Mouse (Mus musculus): ENCODE data around the gene Igfbp7. TPM values are rescaled to one million over a fixed set of nuclear protein-coding genes. Genes with fewer than 3 reads are reported as not detected.
A peak's percentile ranks its signal among the peaks of the same experiment; 100 is the strongest.

Gene Igfbp7
- polyA plus RNA-seq, 1 experiment: 3.6 TPM

DNA sequence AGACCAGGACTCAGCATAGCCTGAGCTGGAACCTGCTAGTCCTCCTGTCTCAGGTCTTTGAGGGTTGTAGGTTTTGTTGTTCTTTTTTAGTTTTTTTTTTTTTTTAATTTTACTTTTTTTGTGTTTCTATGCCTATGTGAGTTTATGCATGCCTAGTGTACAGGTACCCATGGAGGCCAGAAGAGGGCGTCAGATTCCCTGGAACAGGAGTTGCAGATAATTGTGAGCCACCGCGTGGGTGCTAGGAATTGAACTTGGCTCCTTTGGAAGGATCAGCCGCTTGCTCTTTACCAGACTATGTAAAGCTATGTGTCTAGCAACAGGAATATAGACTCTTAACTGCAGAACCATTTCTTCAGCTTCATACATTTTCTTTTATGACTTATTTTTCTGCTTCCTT lies 93.6 kb downstream of the Igfbp7 start:
- H3K36me3 ChIP-seq (ENCODE audit: control insufficient read depth, insufficient read depth, low read length, poor library complexity, severe bottlenecking): peaks cover 30% of the 10 kb centered on the region
- no peak overlapping the region for H3K9ac ChIP-seq (ENCODE audit: low read depth, poor library complexity, severe bottlenecking)
- H3K4me1 ChIP-seq (ENCODE audit: control insufficient read depth, insufficient read depth, low read length): peaks cover 2% of the 10 kb centered on the region
- no peaks in the 10 kb centered on the region for H3K27me3 ChIP-seq (ENCODE audit: control insufficient read depth, insufficient read depth, low read length, poor library complexity, severe bottlenecking)
- H3K9me3 ChIP-seq (replicated peaks; ENCODE audit: control insufficient read depth, insufficient read depth, low read length, poor library complexity, severe bottlenecking): no peaks in the 10 kb centered on the region
- H3K4me3 ChIP-seq (ENCODE audit: low read depth, low read length): no peak overlapping the region
- TF ChIP-seq EP300 (IDR thresholded peaks at IDR 0.05; ENCODE audit: insufficient read depth, low read depth, low read length): no peak
- TF ChIP-seq CTCF (IDR thresholded peaks at IDR 0.05; ENCODE audit: low read depth, low read length): no peak
- no peak overlapping the region for H3K27ac ChIP-seq (ENCODE audit: insufficient read depth, low read length)

DNA sequence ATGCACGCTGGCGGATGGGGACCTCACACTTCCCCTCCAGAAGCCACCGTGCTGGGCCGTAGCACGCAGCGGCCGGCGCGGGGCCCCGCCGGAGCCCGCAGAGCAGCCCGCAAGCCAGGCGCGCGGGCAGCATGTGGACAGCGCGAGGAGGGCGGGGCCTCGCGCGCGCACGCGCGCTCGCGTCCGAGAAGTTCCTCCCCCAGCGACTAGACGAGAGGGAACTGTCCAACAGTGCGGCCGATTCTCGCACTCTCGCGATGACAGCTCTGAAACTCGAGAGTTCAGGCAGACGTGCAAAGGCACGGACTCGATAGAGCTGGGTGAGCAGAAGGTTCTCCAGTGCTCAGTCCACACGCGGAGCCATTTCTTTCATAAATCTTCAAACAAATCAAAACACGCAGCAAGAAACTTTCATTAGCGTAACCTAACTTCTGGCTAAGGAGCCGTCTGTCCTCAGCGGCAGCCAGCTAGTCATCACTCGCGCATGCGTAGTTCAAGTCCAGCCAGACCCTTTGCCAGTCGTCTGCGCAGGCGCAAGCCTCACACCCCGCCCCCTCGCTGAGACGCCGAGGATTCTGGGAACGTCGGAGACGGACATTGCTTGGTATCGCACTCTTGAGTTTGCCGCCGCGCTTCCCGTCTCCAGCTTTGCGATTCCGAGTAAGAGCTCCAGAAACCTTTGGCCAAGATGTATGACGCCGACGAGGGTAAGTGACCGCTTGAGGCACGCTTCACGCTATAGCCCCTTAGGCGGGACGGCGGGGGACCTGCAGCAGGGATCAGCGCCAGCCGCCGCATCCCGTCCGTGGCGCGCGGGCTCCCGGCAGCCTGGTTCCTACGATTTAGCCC lies 97.7 kb downstream of the Igfbp7 start, which contains the start of the genes Noa1 and Polr2b:
TSS of gene Noa1 (minus strand) at position 161 of the 849 bp plus-strand sequence.
TSS of gene Polr2b (plus strand) at position 224 of the 849 bp plus-strand sequence.
- H3K27ac ChIP-seq (ENCODE audit: insufficient read depth, low read length): no peak within 1 kb of the TSS
- peak within 1 kb of the TSS; percentile 76 for H3K9ac ChIP-seq (ENCODE audit: low read depth, poor library complexity, severe bottlenecking)
- H3K9me3 ChIP-seq (replicated peaks; ENCODE audit: control insufficient read depth, insufficient read depth, low read length, poor library complexity, severe bottlenecking): no peaks in the 10 kb centered on the region
- peaks cover 2% of the 10 kb centered on the region for H3K4me1 ChIP-seq (ENCODE audit: control insufficient read depth, insufficient read depth, low read length)
- no peaks in the 10 kb centered on the region for H3K27me3 ChIP-seq (ENCODE audit: control insufficient read depth, insufficient read depth, low read length, poor library complexity, severe bottlenecking)
- peak within 1 kb of the TSS; percentile 91 for H3K4me3 ChIP-seq (ENCODE audit: low read depth, low read length)
- TF ChIP-seq CTCF (IDR thresholded peaks at IDR 0.05; ENCODE audit: low read depth, low read length) (no peak), POLR2A (IDR thresholded peaks at IDR 0.05; ENCODE audit: insufficient read depth, low read length) (peak; percentile 92)
- H3K36me3 ChIP-seq (ENCODE audit: control insufficient read depth, insufficient read depth, low read length, poor library complexity, severe bottlenecking): peaks cover 18% of the 10 kb centered on the region

DNA sequence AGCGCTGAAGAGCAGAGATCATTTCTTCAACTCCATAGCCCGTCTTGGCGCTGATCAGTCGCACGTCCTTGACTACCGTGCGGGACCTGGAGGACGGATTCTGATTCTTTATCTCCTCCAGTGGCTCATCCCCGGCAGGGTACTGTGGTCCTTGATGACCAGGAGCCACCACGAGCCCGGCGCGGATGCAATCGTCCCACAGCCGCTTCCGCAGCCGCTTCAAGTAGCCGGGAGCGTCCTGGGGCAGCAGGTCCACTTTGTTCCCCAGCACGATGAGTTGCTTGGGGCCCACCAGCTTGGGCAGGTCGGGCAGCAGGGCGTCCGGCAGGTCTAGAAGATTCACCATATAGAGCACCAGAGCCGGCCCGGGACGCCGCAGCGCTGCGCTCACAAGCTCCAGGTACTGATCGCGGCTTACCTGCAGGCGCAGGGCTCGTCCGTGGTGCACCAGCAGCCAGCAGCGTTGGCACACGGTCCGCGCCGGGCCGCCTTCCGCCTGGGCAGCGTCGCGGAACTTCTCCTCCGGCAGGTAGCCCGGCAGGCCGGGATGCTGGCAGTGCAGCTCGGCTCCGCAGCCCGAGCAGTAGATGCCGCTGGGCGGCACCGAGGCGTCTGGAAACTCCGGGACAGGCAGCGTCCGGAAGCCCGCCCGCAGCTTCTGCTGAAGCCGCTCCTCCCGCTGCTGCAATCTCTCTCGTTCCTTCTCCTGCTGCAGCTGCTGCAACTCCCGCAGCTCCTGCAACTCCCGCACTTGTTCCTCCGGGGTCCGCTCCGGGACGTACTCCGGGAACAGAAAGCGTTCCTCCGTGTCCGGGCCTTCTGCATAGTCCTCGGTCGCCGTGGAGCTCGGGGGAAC lies 98.6 kb downstream of the Igfbp7 start:
- Histone ChIP-seq H3K27me3 (ENCODE audit: control insufficient read depth, insufficient read depth, low read length, poor library complexity, severe bottlenecking) (no peaks in the 10 kb centered on the region), H3K36me3 (ENCODE audit: control insufficient read depth, insufficient read depth, low read length, poor library complexity, severe bottlenecking) (peaks cover 21% of the 10 kb centered on the region), H3K9me3 (replicated peaks; ENCODE audit: control insufficient read depth, insufficient read depth, low read length, poor library complexity, severe bottlenecking) (no peaks in the 10 kb centered on the region), H3K9ac (ENCODE audit: low read depth, poor library complexity, severe bottlenecking) (peak overlapping the region; percentile 76), H3K4me1 (ENCODE audit: control insufficient read depth, insufficient read depth, low read length) (peaks cover 2% of the 10 kb centered on the region), H3K4me3 (ENCODE audit: low read depth, low read length) (peak overlapping the region; percentile 85), H3K27ac (ENCODE audit: insufficient read depth, low read length) (no peak overlapping the region)
- TF ChIP-seq EP300 (IDR thresholded peaks at IDR 0.05; ENCODE audit: insufficient read depth, low read depth, low read length) (no peak), CTCF (IDR thresholded peaks at IDR 0.05; ENCODE audit: low read depth, low read length) (no peak), POLR2A (IDR thresholded peaks at IDR 0.05; ENCODE audit: insufficient read depth, low read length) (no peak)

DNA sequence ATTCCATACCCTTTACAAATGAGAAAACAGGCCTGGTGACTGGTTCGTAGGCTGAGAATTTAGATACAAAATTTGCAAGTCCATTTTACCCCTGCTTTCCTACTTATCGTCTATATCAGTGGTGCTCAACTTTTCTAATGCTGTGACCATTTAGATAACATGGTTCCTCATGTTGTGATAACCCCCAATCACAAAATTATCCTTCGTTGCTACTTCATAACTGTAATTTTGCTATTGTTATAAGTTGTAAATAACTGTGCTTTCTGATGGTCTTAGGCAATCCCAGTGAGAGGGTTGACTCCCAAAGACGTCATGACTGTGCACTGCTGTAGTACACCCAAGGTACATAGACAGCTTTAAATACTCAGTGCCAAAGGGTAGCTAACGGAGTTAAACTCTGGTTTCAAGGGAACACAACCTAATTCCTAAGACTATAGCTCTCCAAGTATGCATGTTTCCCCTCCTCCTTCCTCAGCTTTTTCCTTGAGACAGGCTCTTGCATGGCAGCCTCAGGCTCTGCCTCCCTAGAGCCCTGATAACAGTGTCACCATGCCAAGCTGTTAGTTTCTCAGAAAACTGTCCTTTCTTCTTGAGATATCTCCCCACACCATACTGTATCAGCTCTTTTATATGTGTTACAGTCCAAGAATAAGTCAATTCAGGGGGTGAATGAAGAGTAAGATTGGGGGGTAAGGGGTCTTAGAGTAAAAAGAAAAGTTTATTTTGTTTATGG lies 99.9 kb downstream of the Igfbp7 start:
- H3K4me3 ChIP-seq (ENCODE audit: low read depth, low read length): no peak overlapping the region
- peaks cover 22% of the 10 kb centered on the region for H3K36me3 ChIP-seq (ENCODE audit: control insufficient read depth, insufficient read depth, low read length, poor library complexity, severe bottlenecking)
- TF ChIP-seq CTCF (IDR thresholded peaks at IDR 0.05; ENCODE audit: low read depth, low read length) (no peak), EP300 (IDR thresholded peaks at IDR 0.05; ENCODE audit: insufficient read depth, low read depth, low read length) (no peak), POLR2A (IDR thresholded peaks at IDR 0.05; ENCODE audit: insufficient read depth, low read length) (no peak)
- H3K27ac ChIP-seq (ENCODE audit: insufficient read depth, low read length): no peak overlapping the region
- no peak overlapping the region for H3K9ac ChIP-seq (ENCODE audit: low read depth, poor library complexity, severe bottlenecking)
- H3K27me3 ChIP-seq (ENCODE audit: control insufficient read depth, insufficient read depth, low read length, poor library complexity, severe bottlenecking): no peaks in the 10 kb centered on the region
- H3K4me1 ChIP-seq (ENCODE audit: control insufficient read depth, insufficient read depth, low read length): peaks cover 2% of the 10 kb centered on the region
- H3K9me3 ChIP-seq (replicated peaks; ENCODE audit: control insufficient read depth, insufficient read depth, low read length, poor library complexity, severe bottlenecking): no peaks in the 10 kb centered on the region

DNA sequence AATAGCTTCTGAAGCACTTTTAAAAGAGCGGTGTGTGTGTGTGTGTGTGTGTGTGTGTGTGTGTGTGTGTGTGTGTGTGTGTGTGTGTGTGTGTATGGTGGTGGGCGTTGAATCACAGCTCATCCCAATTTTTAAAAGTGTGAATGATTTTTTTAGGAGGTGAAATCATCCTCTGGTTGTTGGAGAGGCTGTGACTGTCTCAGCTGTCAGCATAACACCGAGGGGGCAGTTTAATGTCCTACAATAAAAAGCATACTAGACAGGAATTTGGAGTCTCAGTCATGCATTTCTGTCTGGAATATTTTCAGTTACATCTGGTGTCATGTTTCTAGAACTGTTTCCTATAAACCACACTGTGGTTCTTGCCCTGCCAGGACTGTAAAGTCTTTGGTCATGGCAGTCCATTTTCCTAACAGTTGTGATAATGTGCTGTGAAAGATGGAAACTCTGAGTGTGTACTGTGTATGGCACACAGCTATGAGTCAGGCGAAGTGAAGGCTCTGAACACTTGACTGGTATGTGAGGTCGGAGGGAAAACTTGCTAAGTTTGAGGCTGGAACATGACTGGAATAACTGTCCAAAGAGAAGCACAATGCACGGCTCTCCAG lies 106.4 kb downstream of the Igfbp7 start:
- Histone ChIP-seq H3K9ac (ENCODE audit: low read depth, poor library complexity, severe bottlenecking) (no peak overlapping the region), H3K9me3 (replicated peaks; ENCODE audit: control insufficient read depth, insufficient read depth, low read length, poor library complexity, severe bottlenecking) (no peaks in the 10 kb centered on the region), H3K36me3 (ENCODE audit: control insufficient read depth, insufficient read depth, low read length, poor library complexity, severe bottlenecking) (peaks cover 29% of the 10 kb centered on the region), H3K27ac (ENCODE audit: insufficient read depth, low read length) (no peak overlapping the region), H3K4me3 (ENCODE audit: low read depth, low read length) (no peak overlapping the region), H3K27me3 (ENCODE audit: control insufficient read depth, insufficient read depth, low read length, poor library complexity, severe bottlenecking) (no peaks in the 10 kb centered on the region), H3K4me1 (ENCODE audit: control insufficient read depth, insufficient read depth, low read length) (no peaks in the 10 kb centered on the region)
- TF ChIP-seq EP300 (IDR thresholded peaks at IDR 0.05; ENCODE audit: insufficient read depth, low read depth, low read length): no peak
- TF ChIP-seq POLR2A (IDR thresholded peaks at IDR 0.05; ENCODE audit: insufficient read depth, low read length): no peak
- no peak for TF ChIP-seq CTCF (IDR thresholded peaks at IDR 0.05; ENCODE audit: low read depth, low read length)

All from ES-Bruce4 (cell line).